Mouse (Mus musculus) limb, embryonic 11.5 days (tissue): Measurements from ENCODE around the gene Ptprk. TPM values are rescaled to one million over a fixed set of nuclear protein-coding genes. Genes with fewer than 3 reads are reported as not detected.

Source experiments
- ATAC-seq: fragments of 200-750 bp; cut with Nextera tagmentation; 2 replicates; pipeline ENCODE4 v1.8.0; 2017; ENCODE audit warnings: low read depth; ENCODE audit not compliant: insufficient number of reproducible peaks, low FRiP score, low TSS enrichment
- DNase-seq: peaks from one replicate; pipeline ENCODE4 v3.0.0-alpha.2; 2015; ENCODE audit warnings: low spot score
- H3K27ac ChIP-seq: fragments of 300-500 bp; sonication (generic); replicated peaks from 2 replicates; pipeline ENCODE4 v1.5.1; 2014; ENCODE audit warnings: low read depth, mild to moderate bottlenecking, low read length
- H3K27me3 ChIP-seq: fragments of 300-500 bp; sonication (generic); 2 replicates; pipeline ENCODE4 v1.6.1; 2014; ENCODE audit warnings: mild to moderate bottlenecking, low read length, mixed read lengths; ENCODE audit not compliant: control insufficient read depth, insufficient read depth
- H3K36me3 ChIP-seq: fragments of 300-500 bp; sonication (generic); 2 replicates; pipeline ENCODE4 v1.6.1; 2014; ENCODE audit warnings: mild to moderate bottlenecking, low read length, moderate library complexity, mixed read lengths; ENCODE audit not compliant: control insufficient read depth, insufficient read depth
- H3K4me1 ChIP-seq: fragments of 300-500 bp; sonication (generic); 2 replicates; pipeline ENCODE4 v1.6.1; 2014; ENCODE audit warnings: low read length, mixed read lengths; ENCODE audit not compliant: control insufficient read depth, insufficient read depth
- H3K4me2 ChIP-seq: fragments of 300-500 bp; sonication (generic); 2 replicates; pipeline ENCODE4 v1.6.1; 2014; ENCODE audit warnings: low read depth, mild to moderate bottlenecking, moderate library complexity; ENCODE audit not compliant: severe bottlenecking
- H3K4me3 ChIP-seq: fragments of 300-500 bp; sonication (generic); 2 replicates; pipeline ENCODE4 v1.5.1; 2014; ENCODE audit warnings: low read depth, low read length
- H3K9ac ChIP-seq: fragments of 300-500 bp; sonication (generic); 2 replicates; pipeline ENCODE4 v1.6.1; 2014; ENCODE audit warnings: mild to moderate bottlenecking, low read length
- H3K9me3 ChIP-seq: fragments of 300-500 bp; sonication (generic); 2 replicates; pipeline ENCODE4 v1.6.1; 2016; ENCODE audit warnings: low read length; ENCODE audit not compliant: control insufficient read depth
- WGBS: fragments of 180-500 bp; shearing (Covaris S2); extraction: QIAGEN DNeasy Blood & Tissue Kit; methylation state at CpG from one replicate; pipeline ENCODE4 v1.1.7; 2014; 5-methylcytosine and 5-hydroxymethylcytosine counted together
- polyA plus RNA-seq: library from polyadenylated mRNA; unstranded; fragments of >200 nt; fragmentation: Nextera tagmentation; extraction: Ambion mirVana; gene quantifications from 2 replicates; pipeline ENCODE4 v1.2.1, GENCODE M21; 2014

Gene Ptprk
- polyA plus RNA-seq, 1 experiment from 2014 or later = 38.4 TPM

- Histone ChIP-seq H3K36me3 (no peaks in the 10 kb centered on the region), H3K4me3 (no peak overlapping the region), H3K27me3 (no peaks in the 10 kb centered on the region), H3K27ac (no peak overlapping the region), H3K9me3 (no peaks in the 10 kb centered on the region), H3K9ac (no peak overlapping the region), H3K4me2 (no peak overlapping the region), H3K4me1 (no peaks in the 10 kb centered on the region)
- ATAC-seq (no peak), DNase-seq (no peak)
- 86% methylated on average over 5 of the region's 5 CpGs for WGBS
These were observed 505.0 kb downstream of the Ptprk start for GRCm38 (mm10) chr10:28579596-28579995.

GRCm38 (mm10) chr10:28586565-28587138 lies 512.0 kb downstream of the Ptprk start:
- H3K9me3 ChIP-seq = no peaks in the 10 kb centered on the region
- H3K4me1 ChIP-seq = no peaks in the 10 kb centered on the region
- H3K9ac ChIP-seq = no peak overlapping the region
- H3K27ac ChIP-seq = no peak overlapping the region
- H3K4me2 ChIP-seq = no peak overlapping the region
- 66% methylated on average over 4 of the region's 4 CpGs for WGBS
- H3K4me3 ChIP-seq = no peak overlapping the region
- ATAC-seq (no peak), DNase-seq (no peak)
- no peaks in the 10 kb centered on the region for H3K36me3 ChIP-seq
- no peaks in the 10 kb centered on the region for H3K27me3 ChIP-seq

GRCm38 (mm10) chr10:28588401-28588800 lies 513.8 kb downstream of the Ptprk start:
- Histone ChIP-seq H3K4me2 (no peak overlapping the region), H3K36me3 (no peaks in the 10 kb centered on the region), H3K4me3 (no peak overlapping the region), H3K9me3 (no peaks in the 10 kb centered on the region), H3K27ac (no peak overlapping the region), H3K27me3 (no peaks in the 10 kb centered on the region), H3K9ac (no peak overlapping the region), H3K4me1 (no peaks in the 10 kb centered on the region)
- ATAC-seq = no peak
- 92% methylated on average over 4 of the region's 4 CpGs for WGBS
- DNase-seq = no peak

- Histone ChIP-seq H3K36me3 (no peaks in the 10 kb centered on the region), H3K27me3 (no peaks in the 10 kb centered on the region), H3K9ac (no peak overlapping the region), H3K4me3 (no peak overlapping the region), H3K27ac (no peak overlapping the region), H3K4me2 (no peak overlapping the region), H3K4me1 (no peaks in the 10 kb centered on the region), H3K9me3 (no peaks in the 10 kb centered on the region)
- WGBS = 90% methylated on average over 3 of the region's 3 CpGs
- no peak for ATAC-seq
- DNase-seq = no peak
These were observed 516.2 kb downstream of the Ptprk start for GRCm38 (mm10) chr10:28590822-28591221.

GRCm38 (mm10) chr10:28593566-28594292 lies 519.1 kb downstream of the Ptprk start:
- WGBS = 69% methylated on average over 3 of the region's 4 CpGs
- H3K4me1 ChIP-seq = no peaks in the 10 kb centered on the region
- H3K9ac ChIP-seq = no peak overlapping the region
- no peak overlapping the region for H3K27ac ChIP-seq
- no peak for DNase-seq
- no peak for ATAC-seq
- no peaks in the 10 kb centered on the region for H3K27me3 ChIP-seq
- no peaks in the 10 kb centered on the region for H3K9me3 ChIP-seq
- no peak overlapping the region for H3K4me3 ChIP-seq
- no peaks in the 10 kb centered on the region for H3K36me3 ChIP-seq
- no peak overlapping the region for H3K4me2 ChIP-seq

GRCm38 (mm10) chr10:28596897-28597296 lies 522.3 kb downstream of the Ptprk start:
- Histone ChIP-seq H3K4me1 (no peaks in the 10 kb centered on the region), H3K27me3 (no peaks in the 10 kb centered on the region), H3K4me2 (no peak overlapping the region), H3K4me3 (no peak overlapping the region), H3K36me3 (no peaks in the 10 kb centered on the region), H3K27ac (no peak overlapping the region), H3K9ac (no peak overlapping the region), H3K9me3 (no peaks in the 10 kb centered on the region)
- ATAC-seq (no peak), DNase-seq (no peak)
- WGBS = 93% methylated on average over 3 of the region's 3 CpGs

GRCm38 (mm10) chr10:28609136-28609535 lies 534.5 kb downstream of the Ptprk start:
- no peaks in the 10 kb centered on the region for H3K27me3 ChIP-seq
- H3K27ac ChIP-seq = no peak overlapping the region
- no peak overlapping the region for H3K4me3 ChIP-seq
- no peaks in the 10 kb centered on the region for H3K36me3 ChIP-seq
- DNase-seq = no peak
- WGBS = 87% methylated on average over 3 of the region's 3 CpGs
- ATAC-seq = no peak
- no peaks in the 10 kb centered on the region for H3K4me1 ChIP-seq
- H3K9me3 ChIP-seq = no peaks in the 10 kb centered on the region
- no peak overlapping the region for H3K9ac ChIP-seq
- no peak overlapping the region for H3K4me2 ChIP-seq

- WGBS = 89% methylated on average over 2 of the region's 2 CpGs
These were observed 539.8 kb downstream of the Ptprk start for GRCm38 (mm10) chr10:28614396-28614795.

More at GRCm38 (mm10) chr10:28614396-28614795, 539.8 kb downstream of the Ptprk start:
- Histone ChIP-seq H3K9me3 (no peaks in the 10 kb centered on the region), H3K36me3 (no peaks in the 10 kb centered on the region), H3K9ac (no peak overlapping the region), H3K27me3 (no peaks in the 10 kb centered on the region), H3K4me2 (no peak overlapping the region), H3K27ac (no peak overlapping the region), H3K4me1 (no peaks in the 10 kb centered on the region), H3K4me3 (no peak overlapping the region)
- DNase-seq (no peak), ATAC-seq (no peak)
